Mouse (Mus musculus) ES-Bruce4 (cell line): Measurements from ENCODE around the gene Tent5d.

Source experiments
- CTCF ChIP-seq: IDR thresholded peaks from one replicate; pipeline ENCODE4 v1.8.1; 2011; ENCODE audit warnings: low read depth, low read length
- EP300 ChIP-seq: IDR thresholded peaks from 2 replicates; pipeline ENCODE4 v1.6.1; 2011; ENCODE audit warnings: low read depth, low read length; ENCODE audit not compliant: insufficient read depth
- POLR2A ChIP-seq: IDR thresholded peaks from one replicate; pipeline ENCODE4 v1.8.1; 2011; ENCODE audit warnings: low read length; ENCODE audit not compliant: insufficient read depth

GRCm38 (mm10) chrX:107790750-107791493 lies 1.5 kb upstream of the Tent5d start:
- TF ChIP-seq POLR2A = no peak
- no peak for TF ChIP-seq EP300
- TF ChIP-seq CTCF = no peak
